Mouse (Mus musculus) small intestine, adult 2 months (tissue): Measurements from ENCODE around the gene Gm37240. TPM values are rescaled to one million over a fixed set of nuclear protein-coding genes. Genes with fewer than 3 reads are reported as not detected.

Experiments used
- H3K27ac ChIP-seq: fragments of 200-500 bp; 2 replicates; pipeline ENCODE4 v1.5.1; 2012; ENCODE audit warnings: low read depth, low read length, control low read depth, inconsistent platforms; ENCODE audit not compliant: insufficient read depth
- H3K27me3 ChIP-seq: fragments of 200-500 bp; 2 replicates; pipeline ENCODE4 v1.6.1; 2012; ENCODE audit warnings: mild to moderate bottlenecking, moderate library complexity, low read length, inconsistent platforms; ENCODE audit not compliant: control insufficient read depth, insufficient read depth
- H3K36me3 ChIP-seq: fragments of 200-500 bp; 2 replicates; pipeline ENCODE4 v1.6.1; 2012; ENCODE audit warnings: mild to moderate bottlenecking, low read length, control low read depth, inconsistent platforms; ENCODE audit not compliant: control insufficient read depth, insufficient read depth
- H3K4me1 ChIP-seq: fragments of 200-500 bp; 2 replicates; pipeline ENCODE4 v1.6.1; 2012; ENCODE audit warnings: low read length, inconsistent platforms, mixed read lengths; ENCODE audit not compliant: control insufficient read depth, insufficient read depth, insufficient read length
- H3K4me3 ChIP-seq: fragments of 200-500 bp; 2 replicates; pipeline ENCODE4 v1.5.1; 2012; ENCODE audit warnings: low read depth, mild to moderate bottlenecking, control low read depth, inconsistent platforms, low read length, moderate library complexity
- CTCF ChIP-seq: fragments of 200-500 bp; IDR thresholded peaks from 2 replicates; pipeline ENCODE4 v1.5.1; 2012; ENCODE audit warnings: low read depth, mild to moderate bottlenecking, control low read depth, inconsistent platforms, low read length, moderate library complexity, mixed read lengths; ENCODE audit not compliant: insufficient replicate concordance, insufficient read length; ENCODE audit errors: extremely low read depth
- POLR2A ChIP-seq: fragments of 200-500 bp; IDR thresholded peaks from 2 replicates; pipeline ENCODE4 v1.6.1; 2012; ENCODE audit warnings: low read depth, mild to moderate bottlenecking, control low read depth, inconsistent platforms, low read length, moderate library complexity
- WGBS: fragments of 180-500 bp; shearing (Covaris S2); methylation state at CpG from one replicate; pipeline ENCODE4 v1.1.7; 2018; 5-methylcytosine and 5-hydroxymethylcytosine counted together
- polyA plus RNA-seq: library from polyadenylated mRNA; depleted of rRNA; stranded (reverse); fragments of >200 nt; gene quantifications from 2 replicates; pipeline ENCODE4 v1.2.3, GENCODE M21; 2012

The Gm37240 gene
- polyA plus RNA-seq, 1 experiment, result 58.2 TPM

DNA sequence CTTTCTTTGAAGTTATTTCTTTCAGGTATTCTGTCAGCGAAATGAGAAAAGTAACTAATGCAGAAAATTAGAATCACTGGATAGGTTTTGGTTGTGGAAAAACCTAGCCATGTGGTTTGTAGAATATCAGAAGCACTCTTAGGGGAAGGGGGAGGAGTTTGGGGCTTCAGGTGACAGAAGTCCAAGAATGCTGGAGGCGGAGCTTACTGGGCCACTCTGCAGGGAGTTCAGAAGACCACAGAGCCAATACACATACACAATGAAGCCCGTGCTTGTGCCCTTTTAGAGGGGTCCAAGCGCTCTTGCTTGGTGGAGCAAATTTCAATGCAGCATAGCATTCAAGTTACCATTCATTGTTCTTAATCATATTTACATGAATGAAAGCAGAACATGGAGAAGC lies 138.5 kb downstream of the Gm37240 start:
- Histone ChIP-seq H3K36me3 (no peaks in the 10 kb centered on the region), H3K4me1 (peaks cover 5% of the 10 kb centered on the region; the same call in 1 of the 2 replicates), H3K4me3 (no peak overlapping the region), H3K27me3 (no peaks in the 10 kb centered on the region), H3K27ac (no peak overlapping the region)
- 61% methylated on average over 4 of the region's 4 CpGs for WGBS
- TF ChIP-seq POLR2A (no peak), CTCF (no peak)

DNA sequence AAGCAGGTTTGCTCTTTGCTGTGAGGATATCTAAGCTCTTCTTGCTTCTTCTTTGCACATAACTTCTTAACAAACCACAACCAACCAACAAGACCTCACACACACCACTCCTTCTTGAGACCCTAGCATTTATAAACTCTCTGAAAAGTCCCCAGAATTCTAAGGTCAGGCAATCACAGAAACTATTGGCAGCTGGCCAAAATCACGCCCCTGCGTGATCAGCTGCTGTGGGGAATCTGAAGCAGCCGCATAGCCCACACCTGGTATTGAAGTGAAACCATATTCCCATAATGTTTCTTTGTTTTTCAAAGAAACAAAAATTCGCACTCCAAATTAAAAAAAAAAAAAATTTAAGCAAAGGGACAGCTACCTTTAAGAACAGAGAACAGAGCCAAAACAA lies 141.2 kb downstream of the Gm37240 start:
- WGBS, result 18% methylated on average over 4 of the region's 4 CpGs

DNA sequence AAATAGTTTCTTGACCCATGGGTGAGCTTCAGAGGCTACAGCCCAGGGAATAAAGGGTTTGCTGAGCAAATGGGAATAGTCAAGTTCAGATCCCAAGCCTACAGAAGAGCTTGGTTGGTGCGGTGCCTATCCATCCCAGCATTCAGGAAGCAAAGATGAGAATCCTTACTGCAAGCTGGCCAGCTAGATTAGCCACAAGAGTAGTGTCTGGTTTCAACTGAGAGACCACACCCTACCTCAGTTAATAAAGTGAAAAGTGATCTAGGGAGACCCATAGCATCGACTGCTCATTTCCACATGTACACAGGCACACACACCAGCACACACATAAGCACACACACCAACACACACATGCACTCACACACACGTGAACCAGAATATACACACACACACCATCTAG lies 145.6 kb downstream of the Gm37240 start:
- no peak overlapping the region for H3K27ac ChIP-seq
- peaks cover 2% of the 10 kb centered on the region; the same call in 1 of the 2 replicates for H3K4me1 ChIP-seq
- WGBS, result 83% methylated on average over 3 of the region's 3 CpGs
- TF ChIP-seq POLR2A (no peak), CTCF (no peak)
- H3K27me3 ChIP-seq, result no peaks in the 10 kb centered on the region
- no peaks in the 10 kb centered on the region for H3K36me3 ChIP-seq
- no peak overlapping the region for H3K4me3 ChIP-seq

More for the DNA sequence above, 141.2 kb downstream of the Gm37240 start:
- Histone ChIP-seq H3K4me3 (no peak overlapping the region), H3K27ac (no peak overlapping the region), H3K4me1 (peaks cover 5% of the 10 kb centered on the region; the same call in 1 of the 2 replicates), H3K27me3 (no peaks in the 10 kb centered on the region), H3K36me3 (no peaks in the 10 kb centered on the region)
- no peak for TF ChIP-seq CTCF
- no peak for TF ChIP-seq POLR2A

DNA sequence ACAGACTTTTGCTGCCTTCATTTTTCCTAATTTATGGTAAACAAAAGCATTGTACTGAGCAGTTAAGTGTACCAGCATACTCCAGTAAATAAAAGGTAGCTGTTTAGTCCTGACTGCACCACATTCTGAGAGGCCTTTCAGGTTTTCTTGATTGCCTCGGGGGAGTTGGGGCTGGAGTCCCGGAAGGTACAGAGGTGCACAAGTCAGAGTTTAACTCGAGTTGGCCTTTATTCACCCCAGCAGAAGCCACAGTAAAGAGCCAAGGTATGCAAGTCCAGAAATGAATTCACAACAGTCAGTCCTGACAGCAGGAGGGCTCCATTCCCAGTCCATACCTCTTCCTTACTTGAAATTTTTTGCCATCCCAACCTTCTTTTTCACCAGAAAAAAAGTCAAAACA lies 148.7 kb downstream of the Gm37240 start:
- no peaks in the 10 kb centered on the region for H3K4me1 ChIP-seq
- H3K4me3 ChIP-seq, result no peak overlapping the region
- no peak overlapping the region for H3K27ac ChIP-seq
- 62% methylated on average over 3 of the region's 3 CpGs for WGBS
- no peaks in the 10 kb centered on the region for H3K36me3 ChIP-seq
- TF ChIP-seq CTCF (no peak), POLR2A (no peak)
- H3K27me3 ChIP-seq, result no peaks in the 10 kb centered on the region

DNA sequence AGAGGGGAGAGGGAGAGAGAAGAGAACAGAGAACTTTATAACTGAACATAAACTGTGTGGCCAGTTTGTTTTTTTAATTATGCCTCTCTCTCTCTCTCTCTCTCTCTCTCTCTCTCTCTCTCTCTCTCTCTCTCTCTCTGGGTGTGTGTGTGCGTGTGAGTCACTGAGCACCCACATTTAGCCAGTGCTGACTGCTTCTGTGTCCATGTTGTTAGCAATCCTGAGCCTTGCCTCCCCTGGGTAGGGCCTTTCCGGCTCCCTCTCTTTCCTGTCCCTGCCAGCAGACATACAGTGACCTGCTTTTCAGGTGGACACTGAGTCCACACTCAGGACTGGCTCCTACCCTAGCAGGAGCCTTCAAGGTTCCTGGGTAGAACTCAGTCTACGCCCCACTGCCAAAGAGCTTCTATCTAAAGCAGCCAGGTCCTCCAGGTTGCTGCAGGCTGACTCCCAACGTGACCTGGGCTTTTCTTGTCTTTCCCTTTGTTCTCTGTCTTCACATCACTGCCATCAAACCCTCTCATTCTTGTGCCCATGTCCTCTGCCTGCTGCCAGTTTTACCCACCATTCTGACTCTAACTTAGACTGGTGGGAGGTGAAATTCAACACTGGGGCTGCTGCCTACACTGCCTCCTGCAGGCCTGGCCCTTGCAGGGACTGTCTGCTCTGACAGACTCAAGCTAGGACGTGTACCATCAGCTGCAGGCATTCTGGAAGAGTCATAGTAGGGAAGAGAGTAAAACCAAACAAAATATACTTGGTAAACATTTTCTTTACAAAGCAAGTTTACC lies 153.2 kb downstream of the Gm37240 start:
- 77% methylated on average over 5 of the region's 5 CpGs for WGBS
- H3K4me3 ChIP-seq, result no peak overlapping the region
- H3K27ac ChIP-seq, result no peak overlapping the region
- H3K36me3 ChIP-seq, result peaks cover 2% of the 10 kb centered on the region; the same call in 1 of the 2 replicates
- H3K27me3 ChIP-seq, result no peaks in the 10 kb centered on the region
- H3K4me1 ChIP-seq, result no peaks in the 10 kb centered on the region
- no peak for TF ChIP-seq POLR2A
- no peak for TF ChIP-seq CTCF

DNA sequence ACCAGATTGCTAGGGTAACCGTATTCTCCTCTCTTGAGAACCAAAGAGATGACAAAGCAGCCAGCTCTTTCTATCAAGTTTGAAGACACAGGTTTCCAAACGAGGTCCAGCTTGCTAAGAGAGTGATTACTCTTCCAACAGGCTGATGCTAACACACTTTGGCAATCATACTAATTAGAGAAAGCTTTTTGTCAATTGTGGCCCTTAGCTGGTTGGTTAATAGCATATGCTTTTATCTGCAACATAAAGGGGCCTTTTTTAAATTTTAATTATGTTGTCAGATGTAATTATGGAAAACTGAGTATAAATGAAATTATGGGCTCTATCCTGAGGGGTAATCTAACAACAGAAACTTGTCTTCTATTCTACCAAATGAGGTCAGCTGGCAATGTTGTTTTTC lies 160.1 kb downstream of the Gm37240 start:
- Histone ChIP-seq H3K4me1 (no peaks in the 10 kb centered on the region), H3K27me3 (no peaks in the 10 kb centered on the region), H3K36me3 (peaks cover 2% of the 10 kb centered on the region; the same call in 1 of the 2 replicates), H3K27ac (no peak overlapping the region), H3K4me3 (no peak overlapping the region)
- no peak for TF ChIP-seq CTCF
- 59% methylated on average over 2 of the region's 2 CpGs for WGBS

DNA sequence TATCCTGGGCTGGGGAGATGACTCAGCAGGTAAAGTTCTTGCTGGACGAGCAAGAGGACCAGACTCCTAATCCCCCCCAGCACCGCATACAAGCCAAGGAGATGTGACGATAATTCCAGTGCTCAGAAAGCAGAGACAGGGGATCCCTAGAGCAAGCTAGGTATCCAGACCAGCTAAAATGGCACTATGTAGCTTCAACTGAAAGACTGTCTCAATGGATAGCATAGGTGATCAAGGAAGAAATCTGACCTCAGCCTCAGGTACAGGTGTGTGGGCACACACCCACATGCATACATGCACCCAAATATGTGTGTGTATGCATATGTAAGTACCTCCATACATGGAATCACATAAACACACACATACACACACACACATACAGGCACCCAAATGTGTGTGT lies 161.3 kb downstream of the Gm37240 start:
- H3K36me3 ChIP-seq, result peaks cover 3% of the 10 kb centered on the region
- H3K27ac ChIP-seq, result no peak overlapping the region
- no peak overlapping the region for H3K4me3 ChIP-seq
- 77% methylated on average over 3 of the region's 3 CpGs for WGBS
- H3K27me3 ChIP-seq, result no peaks in the 10 kb centered on the region
- H3K4me1 ChIP-seq, result no peaks in the 10 kb centered on the region
- TF ChIP-seq CTCF (no peak), POLR2A (no peak)
